17 mouse cellular contexts compared by ENCODE assay signal in the genomic region with DNA sequence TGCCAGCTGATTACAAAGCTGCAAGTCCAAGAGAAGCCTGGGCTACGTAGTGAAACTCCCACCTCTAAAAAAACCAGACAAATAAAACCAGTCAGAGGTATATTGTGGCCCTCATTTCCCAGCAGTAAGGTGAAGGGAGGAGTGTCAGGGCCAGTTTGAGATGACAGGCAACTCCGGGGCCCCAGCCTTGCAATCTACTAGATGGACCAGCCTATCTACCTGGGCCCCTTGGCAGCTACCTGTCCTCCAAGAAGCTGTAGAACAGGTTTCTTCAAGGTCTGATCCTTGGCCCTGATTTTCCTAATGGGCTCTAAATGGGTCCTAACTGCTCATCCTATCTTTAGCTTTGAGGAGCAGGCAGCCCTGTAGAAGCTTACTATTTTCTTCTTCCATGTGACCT. TPM values are rescaled to one million over a fixed set of nuclear protein-coding genes. Genes with fewer than 3 reads are reported as not detected.
DNase-seq lines count a peak whose midpoint lies in the region; ATAC-seq lines count a peak whose summit lies in the region.
"Had no signal": no experiment of that assay in that cellular context is flagged by ENCODE, and none has a peak within 500 bp of the region (broad histone marks: within the 10 kb centered on the region; RNA-seq: fewer than 3 reads in every experiment).

No protein-coding gene starts in this region.

- peak; percentile 21 for DNase-seq in urinary bladder, adult 2 months (ENCODE audit: low spot score)
- DNase-seq in urinary bladder, postnatal 10 days (ENCODE audit: low spot score), result no peak
- DNase-seq in adrenal gland, adult 8-10 months, result no peak
- no peak for DNase-seq in yolk sac, embryonic 10.5 days (ENCODE audit: low spot score)
- DNase-seq: adrenal gland, postnatal 10 days; cerebellum, adult 11-12 months; cerebellum, adult 9-10 months; cerebellum, postnatal 25 days; forebrain, postnatal 0 days; gastrocnemius, postnatal 14 days; heart, postnatal 36 days had no signal

- H3K4me2 ChIP-seq in intestine, embryonic 16.5 days (ENCODE audit: low read depth, low read length), result peak overlapping the region; percentile 14; the same call in 1 of the 2 replicates
- no peak overlapping the region for H3K4me2 ChIP-seq in stomach, embryonic 15.5 days
- H3K4me2 ChIP-seq: embryonic facial prominence, embryonic 13.5 days; forebrain, embryonic 13.5 days; heart, embryonic 13.5 days; hindbrain, embryonic 15.5 days had no signal

- no peaks in the 10 kb centered on the region for H3K36me3 ChIP-seq in intestine, embryonic 16.5 days (ENCODE audit: control insufficient read depth, insufficient read depth, low read length)
- no peaks in the 10 kb centered on the region for H3K36me3 ChIP-seq in stomach, embryonic 15.5 days
- H3K36me3 ChIP-seq: embryonic facial prominence, embryonic 13.5 days; heart, embryonic 13.5 days; hindbrain, embryonic 15.5 days had no signal

- peak; percentile 94 for ATAC-seq in intestine, embryonic 16.5 days
- ATAC-seq in stomach, embryonic 15.5 days (ENCODE audit: insufficient read depth, low FRiP score, low read depth), result peak; percentile 36
- ATAC-seq: forebrain, embryonic 13.5 days; forebrain, postnatal 0 days had no signal

- peak overlapping the region; percentile 71 for H3K27ac ChIP-seq in intestine, embryonic 16.5 days (ENCODE audit: low read length)
- peak overlapping the region; percentile 69; the same call in 1 of the 2 replicates for H3K27ac ChIP-seq in stomach, embryonic 15.5 days
- H3K27ac ChIP-seq: embryonic facial prominence, embryonic 13.5 days; forebrain, embryonic 13.5 days; heart, embryonic 13.5 days; hindbrain, embryonic 15.5 days had no signal

- no peak overlapping the region for H3K4me3 ChIP-seq in intestine, embryonic 16.5 days (ENCODE audit: low read length)
- no peak overlapping the region for H3K4me3 ChIP-seq in stomach, embryonic 15.5 days (replicated peaks)
- H3K4me3 ChIP-seq: embryonic facial prominence, embryonic 13.5 days; forebrain, embryonic 13.5 days; heart, embryonic 13.5 days; hindbrain, embryonic 15.5 days had no signal

- 58% methylated on average over 2 of the region's 2 CpGs for WGBS in intestine, embryonic 16.5 days
- 70% methylated on average over 2 of the region's 2 CpGs for WGBS in stomach, embryonic 15.5 days

- no peaks in the 10 kb centered on the region for H3K27me3 ChIP-seq in intestine, embryonic 16.5 days (replicated peaks; ENCODE audit: control insufficient read depth, insufficient read depth, low read length)
- no peaks in the 10 kb centered on the region for H3K27me3 ChIP-seq in stomach, embryonic 15.5 days (replicated peaks)
- H3K27me3 ChIP-seq: embryonic facial prominence, embryonic 13.5 days; forebrain, embryonic 13.5 days; heart, embryonic 13.5 days; hindbrain, embryonic 15.5 days had no signal

- H3K4me1 ChIP-seq in intestine, embryonic 16.5 days (ENCODE audit: control insufficient read depth, insufficient read depth, low read length), result 0 out of 2 replicates have a peak, but pooled peaks cover 2% of the 10 kb centered on the region
- H3K4me1 ChIP-seq in stomach, embryonic 15.5 days, result 0 out of 2 replicates have a peak, but pooled peaks cover 5% of the 10 kb centered on the region
- H3K4me1 ChIP-seq: embryonic facial prominence, embryonic 13.5 days; forebrain, embryonic 13.5 days; hindbrain, embryonic 15.5 days had no signal

- no peak overlapping the region for H3K9ac ChIP-seq in intestine, embryonic 16.5 days (ENCODE audit: low read depth, low read length)
- H3K9ac ChIP-seq in stomach, embryonic 15.5 days, result no peak overlapping the region
- H3K9ac ChIP-seq: embryonic facial prominence, embryonic 13.5 days; forebrain, embryonic 13.5 days; forebrain, postnatal 0 days; heart, embryonic 13.5 days; hindbrain, embryonic 15.5 days had no signal

- H3K9me3 ChIP-seq in intestine, embryonic 16.5 days (ENCODE audit: control insufficient read depth, low read length), result no peaks in the 10 kb centered on the region
- H3K9me3 ChIP-seq in stomach, embryonic 15.5 days, result no peaks in the 10 kb centered on the region
- H3K9me3 ChIP-seq: embryonic facial prominence, embryonic 13.5 days; forebrain, embryonic 13.5 days; heart, embryonic 13.5 days; hindbrain, embryonic 15.5 days had no signal

RNA-seq across cellular contexts. Expression of a gene that starts 7.3 kb away (rescaled TPM):
- polyA plus RNA-seq in urinary bladder, adult 2 months (2012; rRNA removed), result 43.5 and 47.9 TPM in 2 replicates
- polyA plus RNA-seq in intestine, embryonic 16.5 days (2015; fragmentation: Nextera tagmentation; extraction: Ambion mirVana), result 9.3 and 11.0 TPM in 2 replicates
- polyA plus RNA-seq in stomach, embryonic 15.5 days (2015; fragmentation: Nextera tagmentation; extraction: Ambion mirVana), result 17.1 and 17.8 TPM in 2 replicates
- 10 to 100 TPM; 28.0 to 49.4 (median 37.7) TPM for total RNA-seq in adrenal gland, adult 8-10 months (2022)
